Mouse (Mus musculus) liver, embryonic 14.5 days (tissue): ENCODE data around the gene Pml. TPM values are rescaled to one million over a fixed set of nuclear protein-coding genes. Genes with fewer than 3 reads are reported as not detected.

Experiments
- ATAC-seq: fragments of 200-750 bp; cut with Nextera tagmentation; 2 replicates; pipeline ENCODE4 v1.8.0; 2017; ENCODE audit warnings: moderate number of reproducible peaks, mild to moderate bottlenecking, moderate library complexity; ENCODE audit not compliant: insufficient read depth
- DNase-seq, 3 experiments: peaks; one replicate each; pipeline ENCODE4 v3.0.0-alpha.2; 2012 to 2013; ENCODE audit warnings: low read depth in 3 of 3, low spot score in 3 of 3
- H3K27ac ChIP-seq: fragments of 300-500 bp; sonication (generic); 2 replicates; pipeline ENCODE4 v1.5.1; 2014; ENCODE audit warnings: moderate library complexity, mild to moderate bottlenecking, control low read depth, inconsistent platforms
- H3K27me3 ChIP-seq: fragments of 300-500 bp; sonication (generic); 2 replicates; pipeline ENCODE4 v1.6.1; 2014; ENCODE audit warnings: mild to moderate bottlenecking, low read length, moderate library complexity; ENCODE audit not compliant: control insufficient read depth, insufficient read depth
- H3K36me3 ChIP-seq: fragments of 300-500 bp; sonication (generic); replicated peaks from 2 replicates; pipeline ENCODE4 v1.6.1; 2014; ENCODE audit warnings: low read depth; ENCODE audit not compliant: control insufficient read depth, insufficient read depth
- H3K4me1 ChIP-seq, 2 experiments: fragments of 200-500 bp in 1 of 2; fragments of 300-500 bp in 1 of 2; sonication (generic) in 1 of 2; replicated peaks; 2 replicates each; pipeline ENCODE4 v1.6.1; 2012 to 2014; ENCODE audit warnings: antibody characterized with exemption in 1 of 2, inconsistent platforms in 1 of 2, low read length in 1 of 2; ENCODE audit not compliant: control insufficient read depth in 2 of 2, insufficient read depth in 2 of 2
- H3K4me2 ChIP-seq: fragments of 300-500 bp; sonication (generic); 2 replicates; pipeline ENCODE4 v1.6.1; 2014; ENCODE audit warnings: low read depth, mild to moderate bottlenecking, control low read depth, moderate library complexity
- H3K4me3 ChIP-seq, 2 experiments: fragments of 200-500 bp in 1 of 2; fragments of 300-500 bp in 1 of 2; sonication (generic) in 1 of 2; 2 replicates each; pipeline ENCODE4 v1.5.1; 2012 to 2014; ENCODE audit warnings: low read depth in 2 of 2, low read length in 2 of 2, mild to moderate bottlenecking in 2 of 2, control low read depth in 1 of 2, inconsistent platforms in 1 of 2, moderate library complexity in 1 of 2; ENCODE audit not compliant: insufficient read depth in 1 of 2
- H3K9ac ChIP-seq: fragments of 300-500 bp; sonication (generic); replicated peaks from 2 replicates; pipeline ENCODE4 v1.6.1; 2014; ENCODE audit warnings: mild to moderate bottlenecking, control low read depth, moderate library complexity
- H3K9me3 ChIP-seq: fragments of 300-500 bp; sonication (generic); 2 replicates; pipeline ENCODE4 v1.6.1; 2016; ENCODE audit warnings: low read length, mixed read lengths; ENCODE audit not compliant: control insufficient read depth
- CTCF ChIP-seq: IDR thresholded peaks from 2 replicates; pipeline ENCODE4 v1.5.1; 2016; ENCODE audit warnings: antibody characterized with exemption, low read depth, control low read depth
- EP300 ChIP-seq: IDR thresholded peaks from 2 replicates; pipeline ENCODE4 v1.6.1; 2016; ENCODE audit warnings: antibody characterized with exemption, low read depth
- WGBS: fragments of 180-500 bp; shearing (Covaris S2); extraction: QIAGEN DNeasy Blood & Tissue Kit; methylation state at CpG from one replicate; pipeline ENCODE4 v1.1.7; 2014; ENCODE audit not compliant: insufficient replicate concordance; 5-methylcytosine and 5-hydroxymethylcytosine counted together
- polyA plus RNA-seq, 2 experiments: library from polyadenylated mRNA; depleted of rRNA in 1 of 2; stranded (reverse) in 1 of 2; unstranded in 1 of 2; fragments of >200 nt; fragmentation: Nextera tagmentation in 1 of 2; extraction: Ambion mirVana in 1 of 2; gene quantifications; 2 replicates each; pipeline versions ENCODE4 v1.2.1 to v1.2.3; 2012 to 2014

The Pml gene
- polyA plus RNA-seq, 2 experiments: 17.1 to 17.6 TPM

DNA sequence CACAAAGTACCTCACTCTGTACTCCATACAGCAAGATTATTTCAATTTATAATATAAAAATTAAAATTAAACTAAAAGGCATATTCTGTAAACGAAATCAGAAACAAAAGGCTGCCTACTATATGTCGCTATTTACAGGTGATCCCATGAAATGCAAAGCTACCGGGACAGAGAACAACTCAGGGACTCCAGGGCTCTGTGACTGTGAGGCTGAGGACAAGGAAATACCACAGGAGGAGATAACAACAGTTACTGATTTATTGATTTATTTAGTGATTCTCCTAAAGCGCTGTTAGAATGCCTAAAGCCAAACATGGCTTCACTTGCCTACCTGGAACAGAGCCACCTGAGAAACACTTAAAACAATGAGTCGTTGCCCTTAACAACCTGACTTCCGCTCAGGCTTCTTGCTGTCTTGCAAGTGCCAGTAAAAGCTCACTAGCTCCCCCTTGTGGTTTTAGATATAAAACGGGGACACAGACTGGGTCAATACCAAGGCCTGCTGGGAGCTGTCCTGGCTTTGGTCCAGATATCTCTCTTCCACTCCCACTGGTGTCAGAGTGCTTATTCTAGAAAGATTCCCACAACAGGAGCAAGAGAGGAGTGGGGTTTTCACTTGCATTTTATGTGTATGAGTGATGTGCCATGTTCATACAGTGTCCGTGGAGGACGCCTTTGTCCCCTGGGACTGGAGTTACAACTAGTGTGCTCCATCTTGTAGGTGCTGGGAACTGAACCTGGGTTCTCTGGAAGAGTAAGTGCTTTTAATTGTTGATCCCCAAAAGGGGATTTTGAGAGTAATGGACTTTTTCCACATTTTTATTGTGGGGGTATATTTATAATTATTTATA lies 30.9 kb upstream of the Pml start:
- peaks cover 0 to 15% of the 10 kb centered on the region in 2 experiments; a peak in 2 of 4 replicates for H3K4me1 ChIP-seq
- ATAC-seq: 0 out of 2 replicates have a peak, but pooled peaks have one; percentile 51
- H3K9me3 ChIP-seq: no peaks in the 10 kb centered on the region
- no peaks in the 10 kb centered on the region for H3K27me3 ChIP-seq
- no peaks in the 10 kb centered on the region for H3K36me3 ChIP-seq
- H3K4me3 ChIP-seq: no peak overlapping the region
- H3K9ac ChIP-seq: no peak overlapping the region
- no peak overlapping the region for H3K27ac ChIP-seq
- TF ChIP-seq EP300 (no peak), CTCF (peak; percentile 90)
- DNase-seq: peak; percentile 79 to 82 (median 80)
- H3K4me2 ChIP-seq: no peak overlapping the region
- 28% methylated on average over 9 of the region's 9 CpGs for WGBS

DNA sequence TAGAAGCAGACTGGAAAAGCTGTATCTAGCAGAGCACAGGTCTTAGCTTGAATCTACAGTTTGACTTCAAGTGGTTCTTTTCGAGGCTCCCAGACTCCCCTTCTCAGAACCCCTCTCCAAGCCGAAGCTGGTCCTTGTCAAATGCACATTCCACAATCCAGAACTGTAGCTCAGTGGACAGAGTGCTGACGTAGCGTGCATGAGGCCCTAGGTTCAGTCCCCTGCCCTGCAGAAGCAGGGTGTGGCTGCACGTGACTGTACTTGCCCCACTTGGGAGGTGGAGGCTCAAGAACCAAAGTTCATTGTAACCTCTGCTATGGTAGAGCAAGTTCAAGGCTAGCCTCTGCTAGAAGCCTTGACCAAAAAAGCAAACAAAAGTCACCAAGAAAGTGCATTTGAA lies 30.2 kb upstream of the Pml start:
- H3K4me3 ChIP-seq: no peak overlapping the region
- no peak for ATAC-seq
- peaks cover 0 to 19% of the 10 kb centered on the region in 2 experiments; a peak in 2 of 4 replicates for H3K4me1 ChIP-seq
- no peak overlapping the region for H3K27ac ChIP-seq
- H3K9ac ChIP-seq: no peak overlapping the region
- DNase-seq: no peak
- H3K36me3 ChIP-seq: no peaks in the 10 kb centered on the region
- WGBS: 58% methylated on average over 5 of the region's 5 CpGs
- no peaks in the 10 kb centered on the region for H3K9me3 ChIP-seq
- H3K4me2 ChIP-seq: no peak overlapping the region
- TF ChIP-seq EP300: no peak
- TF ChIP-seq CTCF: no peak
- no peaks in the 10 kb centered on the region for H3K27me3 ChIP-seq

DNA sequence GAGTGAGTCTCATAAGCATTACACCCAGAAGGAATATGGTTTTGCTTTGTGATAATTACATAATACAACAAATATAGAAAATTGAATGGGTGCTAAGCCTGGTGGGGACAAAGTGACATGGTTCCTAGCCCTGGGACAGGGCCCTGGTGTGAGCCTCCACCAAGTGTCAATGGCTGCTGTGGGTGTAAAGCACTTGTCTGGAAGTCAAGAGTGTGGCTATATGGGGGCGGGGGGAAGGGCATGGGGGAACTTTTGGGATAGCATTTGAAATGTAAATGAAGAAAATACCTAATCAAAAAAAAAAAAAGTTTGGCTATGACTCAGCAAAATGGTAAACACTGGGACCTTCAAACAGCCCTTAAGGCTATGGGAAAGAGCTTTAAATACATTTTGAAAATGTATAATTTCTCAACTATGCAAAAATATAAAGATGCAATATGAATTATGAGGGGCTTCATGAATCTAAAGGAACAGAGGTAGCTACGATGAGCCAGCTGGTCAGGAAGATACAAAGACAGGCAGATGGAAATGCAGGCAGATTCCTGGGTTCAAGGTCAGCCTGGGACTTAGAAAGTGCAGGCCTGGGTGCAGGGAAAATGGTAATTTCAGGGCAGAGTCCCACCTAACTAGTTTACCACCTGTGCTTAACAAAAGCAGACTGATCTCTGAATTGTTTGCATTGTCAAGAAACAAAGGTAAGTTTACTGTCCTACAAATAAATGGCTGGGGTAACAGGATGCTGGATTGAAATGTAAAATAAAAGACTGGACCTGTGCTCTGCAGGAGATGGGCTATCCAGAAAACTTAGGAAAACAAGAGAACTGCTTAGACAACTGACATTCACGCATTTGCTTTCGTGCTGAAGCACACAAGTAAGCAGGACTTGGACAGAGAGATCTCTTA lies 29.5 kb upstream of the Pml start:
- DNase-seq: no peak
- no peak overlapping the region for H3K27ac ChIP-seq

DNA sequence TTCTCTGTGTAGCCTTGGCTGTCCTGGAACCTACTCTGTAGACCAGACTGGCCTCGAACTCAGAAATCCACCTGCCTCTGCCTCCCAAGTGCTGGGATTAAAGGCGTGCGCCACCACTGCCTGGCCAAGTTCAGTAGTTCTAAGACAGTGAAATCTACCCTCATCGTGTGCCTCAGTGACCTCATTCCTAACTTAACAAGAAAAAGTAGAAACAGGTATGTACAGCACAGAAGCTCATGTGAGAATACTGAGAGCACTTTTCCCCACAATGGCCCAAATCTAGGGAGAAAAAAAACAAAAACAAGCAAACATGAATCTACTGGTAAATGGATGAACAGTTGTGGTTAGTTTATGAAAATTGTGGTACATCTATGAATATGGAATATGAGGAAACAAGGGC lies 28.7 kb upstream of the Pml start:
- Histone ChIP-seq H3K4me1 (peaks cover 0 to 19% of the 10 kb centered on the region in 2 experiments; a peak in 2 of 4 replicates), H3K27ac (no peak overlapping the region), H3K9ac (no peak overlapping the region), H3K4me3 (no peak overlapping the region), H3K9me3 (no peaks in the 10 kb centered on the region), H3K4me2 (no peak overlapping the region), H3K27me3 (no peaks in the 10 kb centered on the region), H3K36me3 (no peaks in the 10 kb centered on the region)
- no peak for ATAC-seq
- no peak for DNase-seq
- 70% methylated on average over 4 of the region's 4 CpGs for WGBS
- TF ChIP-seq CTCF (no peak), EP300 (no peak)

More for the DNA sequence above, 29.5 kb upstream of the Pml start:
- no peaks in the 10 kb centered on the region for H3K9me3 ChIP-seq
- H3K9ac ChIP-seq: no peak overlapping the region
- H3K36me3 ChIP-seq: no peaks in the 10 kb centered on the region
- H3K4me1 ChIP-seq: peaks cover 0 to 19% of the 10 kb centered on the region in 2 experiments; a peak in 2 of 4 replicates
- no peak for ATAC-seq
- no peaks in the 10 kb centered on the region for H3K27me3 ChIP-seq
- H3K4me2 ChIP-seq: no peak overlapping the region
- no peak overlapping the region for H3K4me3 ChIP-seq
- no peak for TF ChIP-seq EP300
- no peak for TF ChIP-seq CTCF
- 58% methylated on average over 4 of the region's 4 CpGs for WGBS
